Mouse (Mus musculus) midbrain, embryonic 16.5 days (tissue): ENCODE data around the gene Lamb3. TPM values are rescaled to one million over a fixed set of nuclear protein-coding genes. Genes with fewer than 3 reads are reported as not detected.
A peak's percentile ranks its signal among the peaks of the same experiment; 100 is the strongest.

Source experiments
- ATAC-seq: fragments of 200-750 bp; cut with Nextera tagmentation; 2 replicates; pipeline ENCODE4 v1.8.0; 2017; ENCODE audit warnings: moderate TSS enrichment
- H3K27ac ChIP-seq: fragments of 300-500 bp; sonication (generic); 2 replicates; pipeline ENCODE4 v1.5.1; 2014; ENCODE audit warnings: mild to moderate bottlenecking, low read length, mixed read lengths
- H3K27me3 ChIP-seq: fragments of 300-500 bp; sonication (generic); 2 replicates; pipeline ENCODE4 v1.6.1; 2014; ENCODE audit warnings: low read depth, low read length, mixed read lengths; ENCODE audit not compliant: control insufficient read depth, insufficient read depth
- H3K36me3 ChIP-seq: fragments of 300-500 bp; sonication (generic); 2 replicates; pipeline ENCODE4 v1.6.1; 2014; ENCODE audit warnings: mild to moderate bottlenecking, low read length, moderate library complexity, mixed read lengths; ENCODE audit not compliant: control insufficient read depth, insufficient read depth
- H3K4me1 ChIP-seq: fragments of 300-500 bp; sonication (generic); 2 replicates; pipeline ENCODE4 v1.6.1; 2014; ENCODE audit warnings: mild to moderate bottlenecking, low read length, mixed read lengths; ENCODE audit not compliant: control insufficient read depth, insufficient read depth
- H3K4me2 ChIP-seq: fragments of 300-500 bp; sonication (generic); 2 replicates; pipeline ENCODE4 v1.6.1; 2014; ENCODE audit warnings: mild to moderate bottlenecking, low read length, mixed read lengths
- H3K4me3 ChIP-seq: fragments of 300-500 bp; sonication (generic); 2 replicates; pipeline ENCODE4 v1.5.1; 2014; ENCODE audit warnings: low read depth, mild to moderate bottlenecking, low read length, moderate library complexity, mixed read lengths
- H3K9ac ChIP-seq: fragments of 300-500 bp; sonication (generic); 2 replicates; pipeline ENCODE4 v1.6.1; 2014; ENCODE audit warnings: low read depth, low read length, mixed read lengths
- H3K9me3 ChIP-seq: fragments of 300-500 bp; sonication (generic); replicated peaks from 2 replicates; pipeline ENCODE4 v1.6.1; 2014; ENCODE audit warnings: mild to moderate bottlenecking, low read length, mixed read lengths; ENCODE audit not compliant: control insufficient read depth, poor library complexity, severe bottlenecking
- WGBS: fragments of 180-500 bp; shearing (Covaris S2); extraction: QIAGEN DNeasy Blood & Tissue Kit; methylation state at CpG from one replicate; pipeline ENCODE4 v1.1.7; 2014; 5-methylcytosine and 5-hydroxymethylcytosine counted together
- polyA plus RNA-seq: library from polyadenylated mRNA; unstranded; fragments of >200 nt; fragmentation: Nextera tagmentation; extraction: Ambion mirVana; gene quantifications from 2 replicates; pipeline ENCODE4 v1.2.1, GENCODE M21; 2015

The Lamb3 gene
- polyA plus RNA-seq, 1 experiment from 2014 or later = 0.75 TPM

GRCm38 (mm10) chr1:193320398-193320797 lies 112.9 kb downstream of the Lamb3 start:
- Histone ChIP-seq H3K9me3 (no peaks in the 10 kb centered on the region), H3K27me3 (no peaks in the 10 kb centered on the region), H3K9ac (no peak overlapping the region), H3K4me1 (peaks cover 5% of the 10 kb centered on the region; the same call in 1 of the 2 replicates), H3K4me3 (no peak overlapping the region), H3K4me2 (no peak overlapping the region), H3K27ac (no peak overlapping the region), H3K36me3 (no peaks in the 10 kb centered on the region)
- no peak for ATAC-seq
- 90% methylated on average over 8 of the region's 8 CpGs for WGBS

- Histone ChIP-seq H3K9me3 (no peaks in the 10 kb centered on the region), H3K36me3 (no peaks in the 10 kb centered on the region), H3K4me2 (no peak overlapping the region), H3K27ac (no peak overlapping the region), H3K9ac (no peak overlapping the region), H3K4me1 (no peaks in the 10 kb centered on the region), H3K4me3 (no peak overlapping the region), H3K27me3 (no peaks in the 10 kb centered on the region)
- WGBS = 97% methylated on average over 6 of the region's 6 CpGs
- no peak for ATAC-seq
Measured at GRCm38 (mm10) chr1:193323686-193324085, 116.2 kb downstream of the Lamb3 start.

GRCm38 (mm10) chr1:193324224-193324623 lies 116.7 kb downstream of the Lamb3 start:
- Histone ChIP-seq H3K36me3 (no peaks in the 10 kb centered on the region), H3K4me1 (no peaks in the 10 kb centered on the region), H3K27ac (no peak overlapping the region), H3K27me3 (no peaks in the 10 kb centered on the region), H3K9me3 (no peaks in the 10 kb centered on the region), H3K9ac (no peak overlapping the region), H3K4me2 (no peak overlapping the region), H3K4me3 (no peak overlapping the region)
- ATAC-seq = no peak
- WGBS = 44% methylated on average over 2 of the region's 2 CpGs

- Histone ChIP-seq H3K36me3 (no peaks in the 10 kb centered on the region), H3K27ac (no peak overlapping the region), H3K9ac (no peak overlapping the region), H3K4me3 (no peak overlapping the region), H3K4me2 (no peak overlapping the region), H3K4me1 (peaks cover 6% of the 10 kb centered on the region; the same call in 1 of the 2 replicates), H3K27me3 (no peaks in the 10 kb centered on the region), H3K9me3 (no peaks in the 10 kb centered on the region)
- WGBS = 92% methylated on average over 6 of the region's 6 CpGs
- ATAC-seq = no peak
Measured at GRCm38 (mm10) chr1:193325891-193326290, 118.4 kb downstream of the Lamb3 start.

- no peak overlapping the region for H3K4me3 ChIP-seq
- H3K9me3 ChIP-seq = no peaks in the 10 kb centered on the region
- no peaks in the 10 kb centered on the region for H3K27me3 ChIP-seq
- H3K9ac ChIP-seq = no peak overlapping the region
- peaks cover 6% of the 10 kb centered on the region; the same call in 1 of the 2 replicates for H3K4me1 ChIP-seq
- no peak for ATAC-seq
- no peak overlapping the region for H3K27ac ChIP-seq
- H3K4me2 ChIP-seq = no peak overlapping the region
- 67% methylated on average over 7 of the region's 7 CpGs for WGBS
- H3K36me3 ChIP-seq = no peaks in the 10 kb centered on the region
Measured at GRCm38 (mm10) chr1:193326456-193327145, 119.1 kb downstream of the Lamb3 start.

- WGBS = 76% methylated on average over 1 of the region's 1 CpGs
- Histone ChIP-seq H3K4me2 (no peak overlapping the region), H3K4me3 (no peak overlapping the region), H3K4me1 (peaks cover 6% of the 10 kb centered on the region; the same call in 1 of the 2 replicates), H3K9me3 (no peaks in the 10 kb centered on the region), H3K27ac (no peak overlapping the region), H3K9ac (no peak overlapping the region), H3K27me3 (no peaks in the 10 kb centered on the region), H3K36me3 (no peaks in the 10 kb centered on the region)
- no peak for ATAC-seq
Measured at GRCm38 (mm10) chr1:193327216-193327615, 119.7 kb downstream of the Lamb3 start.

GRCm38 (mm10) chr1:193327686-193328085 lies 120.2 kb downstream of the Lamb3 start:
- H3K27me3 ChIP-seq = no peaks in the 10 kb centered on the region
- H3K36me3 ChIP-seq = no peaks in the 10 kb centered on the region
- H3K4me1 ChIP-seq = peaks cover 6% of the 10 kb centered on the region; the same call in 1 of the 2 replicates
- no peak overlapping the region for H3K4me2 ChIP-seq
- ATAC-seq = no peak
- no peak overlapping the region for H3K4me3 ChIP-seq
- no peak overlapping the region for H3K27ac ChIP-seq
- no peak overlapping the region for H3K9ac ChIP-seq
- H3K9me3 ChIP-seq = no peaks in the 10 kb centered on the region
- 82% methylated on average over 5 of the region's 5 CpGs for WGBS

- no peaks in the 10 kb centered on the region for H3K36me3 ChIP-seq
- no peaks in the 10 kb centered on the region for H3K9me3 ChIP-seq
- no peak overlapping the region for H3K27ac ChIP-seq
- H3K4me3 ChIP-seq = no peak overlapping the region
- no peaks in the 10 kb centered on the region for H3K27me3 ChIP-seq
- no peak for ATAC-seq
- peaks cover 10% of the 10 kb centered on the region for H3K4me1 ChIP-seq
- H3K9ac ChIP-seq = no peak overlapping the region
- no peak overlapping the region for H3K4me2 ChIP-seq
- WGBS = 54% methylated on average over 9 of the region's 9 CpGs
Measured at GRCm38 (mm10) chr1:193329557-193329956, 122.1 kb downstream of the Lamb3 start.

GRCm38 (mm10) chr1:193330172-193330571 lies 122.7 kb downstream of the Lamb3 start:
- Histone ChIP-seq H3K4me2 (no peak overlapping the region), H3K4me1 (peaks cover 13% of the 10 kb centered on the region), H3K4me3 (no peak overlapping the region), H3K36me3 (no peaks in the 10 kb centered on the region), H3K9me3 (no peaks in the 10 kb centered on the region), H3K9ac (no peak overlapping the region), H3K27me3 (no peaks in the 10 kb centered on the region), H3K27ac (no peak overlapping the region)
- 31% methylated on average over 10 of the region's 10 CpGs for WGBS
- peak; percentile 86 for ATAC-seq
